Mouse (Mus musculus): ENCODE data around the gene Chil4. TPM values are rescaled to one million over a fixed set of nuclear protein-coding genes. Genes with fewer than 3 reads are reported as not detected.
"Not testable (repeated sequence)": the region's sequence is repeated elsewhere in the genome, so short reads cannot be mapped to it uniquely, and the experiment has no call there.

Chil4 gene
- not detected in 2 replicates for total RNA-seq (2014; fragmentation: Nextera tagmentation)
- 0.11 TPM in 1 of 2 replicates, not detected in the other for total RNA-seq (2017)
- polyA plus RNA-seq (2012) = not detected in 2 replicates

GRCm38 (mm10) chr3:106219407-106219806, at the start of gene Chil4:
Gene Chil4 (minus strand): TSS chr3:106219507.
- H3K4me3 ChIP-seq (ENCODE audit: low read depth, low read length) = no peak within 1 kb of the TSS
- no peaks in the 10 kb centered on the region for H3K36me3 ChIP-seq (replicated peaks)
- H3K27me3 ChIP-seq (ENCODE audit: insufficient read depth, low read length) = no peaks in the 10 kb centered on the region
- ATAC-seq (ENCODE audit: extremely low read depth, insufficient number of reproducible peaks, low FRiP score, poor library complexity, severe bottlenecking) (no peak), DNase-seq (ENCODE audit: low spot score) (no peak)
- no peak for TF ChIP-seq CTCF (IDR thresholded peaks at IDR 0.05; ENCODE audit: low read depth, low read length)
- no peak for TF ChIP-seq GATA2 (IDR thresholded peaks at IDR 0.05; ENCODE audit: borderline replicate concordance, low read depth, low read length)
- no peak for TF ChIP-seq GATA1 (IDR thresholded peaks at IDR 0.05; ENCODE audit: borderline replicate concordance, low read length)
- no peak for TF ChIP-seq TAL1 (conservative IDR thresholded peaks at IDR 0.05; ENCODE audit: low read depth, low read length)
- no peak for TF ChIP-seq POLR2AphosphoS5 (IDR thresholded peaks at IDR 0.05; ENCODE audit: insufficient replicate concordance, low read depth, low read length)
- H3K9me3 ChIP-seq (replicated peaks) = no peaks in the 10 kb centered on the region
- H3K4me1 ChIP-seq (ENCODE audit: insufficient read depth, low read depth, low read length) = no peaks in the 10 kb centered on the region

GRCm38 (mm10) chr3:106265854-106266253, 46.5 kb upstream of the Chil4 start:
- ATAC-seq (ENCODE audit: extremely low read depth, insufficient number of reproducible peaks, low FRiP score, poor library complexity, severe bottlenecking) (no peak), DNase-seq (ENCODE audit: low spot score) (no peak)
- Histone ChIP-seq H3K4me1 (ENCODE audit: insufficient read depth, low read depth, low read length) (no peaks in the 10 kb centered on the region), H3K36me3 (replicated peaks) (no peaks in the 10 kb centered on the region), H3K9me3 (replicated peaks) (no peaks in the 10 kb centered on the region), H3K4me3 (ENCODE audit: low read depth, low read length) (no peak overlapping the region), H3K27me3 (ENCODE audit: insufficient read depth, low read length) (no peaks in the 10 kb centered on the region)
- no peak for TF ChIP-seq CTCF (IDR thresholded peaks at IDR 0.05; ENCODE audit: low read depth, low read length)
- TF ChIP-seq TAL1 (conservative IDR thresholded peaks at IDR 0.05; ENCODE audit: low read depth, low read length) = no peak
- no peak for TF ChIP-seq GATA2 (IDR thresholded peaks at IDR 0.05; ENCODE audit: borderline replicate concordance, low read depth, low read length)
- TF ChIP-seq GATA1 (IDR thresholded peaks at IDR 0.05; ENCODE audit: borderline replicate concordance, low read length) = no peak
- TF ChIP-seq POLR2AphosphoS5 (IDR thresholded peaks at IDR 0.05; ENCODE audit: insufficient replicate concordance, low read depth, low read length) = no peak

GRCm38 (mm10) chr3:106264854-106265253, 45.5 kb upstream of the Chil4 start:
- H3K36me3 ChIP-seq (replicated peaks) = no peaks in the 10 kb centered on the region
- ATAC-seq (ENCODE audit: extremely low read depth, insufficient number of reproducible peaks, low FRiP score, poor library complexity, severe bottlenecking) = no peak

GRCm38 (mm10) chr3:106257076-106257475, 37.8 kb upstream of the Chil4 start:
- H3K4me3 ChIP-seq (ENCODE audit: low read depth, low read length); H3K9me3 ChIP-seq (replicated peaks); H3K36me3 ChIP-seq (replicated peaks); DNase-seq (ENCODE audit: low spot score); H3K4me1 ChIP-seq (ENCODE audit: insufficient read depth, low read depth, low read length); ATAC-seq (ENCODE audit: extremely low read depth, insufficient number of reproducible peaks, low FRiP score, poor library complexity, severe bottlenecking); H3K27me3 ChIP-seq (ENCODE audit: insufficient read depth, low read length): not testable (repeated sequence)

More at GRCm38 (mm10) chr3:106264854-106265253, 45.5 kb upstream of the Chil4 start:
- TF ChIP-seq POLR2AphosphoS5 (IDR thresholded peaks at IDR 0.05; ENCODE audit: insufficient replicate concordance, low read depth, low read length) = no peak
- TF ChIP-seq CTCF (IDR thresholded peaks at IDR 0.05; ENCODE audit: low read depth, low read length) = no peak
- no peak for TF ChIP-seq GATA2 (IDR thresholded peaks at IDR 0.05; ENCODE audit: borderline replicate concordance, low read depth, low read length)
- no peak for TF ChIP-seq GATA1 (IDR thresholded peaks at IDR 0.05; ENCODE audit: borderline replicate concordance, low read length)
- TF ChIP-seq TAL1 (conservative IDR thresholded peaks at IDR 0.05; ENCODE audit: low read depth, low read length) = no peak
- no peak for DNase-seq (ENCODE audit: low spot score)
- no peak overlapping the region for H3K4me3 ChIP-seq (ENCODE audit: low read depth, low read length)
- no peaks in the 10 kb centered on the region for H3K9me3 ChIP-seq (replicated peaks)
- no peaks in the 10 kb centered on the region for H3K27me3 ChIP-seq (ENCODE audit: insufficient read depth, low read length)
- no peaks in the 10 kb centered on the region for H3K4me1 ChIP-seq (ENCODE audit: insufficient read depth, low read depth, low read length)

DNA sequence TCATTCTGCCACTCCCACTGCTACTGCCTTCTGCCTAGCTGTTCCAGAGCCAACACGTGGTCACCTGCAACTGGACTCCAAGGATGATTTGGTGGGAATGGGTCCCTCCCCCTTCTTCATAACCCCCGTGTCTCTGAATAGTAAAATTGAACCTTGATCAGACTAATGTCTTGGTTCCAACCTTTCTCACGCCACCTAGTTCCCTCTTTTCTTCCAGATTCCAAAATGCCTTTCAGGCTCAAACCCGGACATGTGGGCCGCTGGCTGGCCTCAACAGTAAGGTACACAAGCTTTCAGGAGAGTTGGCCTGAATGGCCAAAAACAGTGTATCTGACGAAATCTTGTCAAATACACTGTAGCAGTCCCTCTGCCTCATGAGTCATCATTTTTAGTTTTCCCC, 33.4 kb upstream of the Chil4 start:
- H3K9me3 ChIP-seq (replicated peaks) = no peaks in the 10 kb centered on the region
- no peaks in the 10 kb centered on the region for H3K4me1 ChIP-seq (ENCODE audit: insufficient read depth, low read depth, low read length)
- H3K27me3 ChIP-seq (ENCODE audit: insufficient read depth, low read length) = no peaks in the 10 kb centered on the region
- no peak for DNase-seq (ENCODE audit: low spot score)
- H3K36me3 ChIP-seq (replicated peaks) = no peaks in the 10 kb centered on the region
- TF ChIP-seq POLR2AphosphoS5 (IDR thresholded peaks at IDR 0.05; ENCODE audit: insufficient replicate concordance, low read depth, low read length) (no peak), TAL1 (conservative IDR thresholded peaks at IDR 0.05; ENCODE audit: low read depth, low read length) (no peak), GATA2 (IDR thresholded peaks at IDR 0.05; ENCODE audit: borderline replicate concordance, low read depth, low read length) (no peak), GATA1 (IDR thresholded peaks at IDR 0.05; ENCODE audit: borderline replicate concordance, low read length) (no peak), CTCF (IDR thresholded peaks at IDR 0.05; ENCODE audit: low read depth, low read length) (no peak)
- ATAC-seq (ENCODE audit: extremely low read depth, insufficient number of reproducible peaks, low FRiP score, poor library complexity, severe bottlenecking) = no peak
- H3K4me3 ChIP-seq (ENCODE audit: low read depth, low read length) = no peak overlapping the region

DNA sequence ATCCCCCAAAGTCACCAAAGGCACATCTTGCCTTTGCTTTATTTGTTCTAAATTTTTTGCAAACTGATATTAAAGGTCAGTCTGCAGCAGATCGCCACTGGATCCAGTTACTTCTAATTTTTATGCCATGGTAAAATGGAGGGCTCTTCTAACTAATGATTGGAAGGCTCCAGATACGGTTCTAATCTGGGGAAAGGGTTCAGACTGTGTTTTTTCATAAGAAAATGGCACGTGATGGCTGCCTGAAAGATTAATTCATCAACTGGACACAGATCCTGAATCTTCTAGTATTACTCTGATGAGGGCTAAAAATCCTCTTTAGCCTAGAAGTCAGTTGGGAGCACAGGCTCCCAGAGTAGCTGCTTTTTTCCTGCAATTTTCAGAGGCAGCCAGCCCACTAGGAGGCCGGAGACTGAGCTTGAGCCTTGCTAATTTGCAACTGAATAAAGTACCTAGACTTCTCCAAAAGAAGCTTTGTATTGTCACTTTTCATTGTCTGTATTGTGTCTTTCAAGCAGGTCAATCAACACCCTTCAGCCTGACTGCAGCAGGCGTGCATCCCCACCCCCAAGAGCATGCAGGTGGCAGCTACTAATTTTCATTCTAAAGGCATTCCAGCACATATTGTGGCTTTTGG, 31.6 kb upstream of the Chil4 start:
- H3K4me3 ChIP-seq (ENCODE audit: low read depth, low read length); ATAC-seq (ENCODE audit: extremely low read depth, insufficient number of reproducible peaks, low FRiP score, poor library complexity, severe bottlenecking); H3K36me3 ChIP-seq (replicated peaks); H3K27me3 ChIP-seq (ENCODE audit: insufficient read depth, low read length); H3K4me1 ChIP-seq (ENCODE audit: insufficient read depth, low read depth, low read length); H3K9me3 ChIP-seq (replicated peaks); DNase-seq (ENCODE audit: low spot score): not testable (repeated sequence)

GRCm38 (mm10) chr3:106247369-106247768, 28.1 kb upstream of the Chil4 start:
- ATAC-seq (ENCODE audit: extremely low read depth, insufficient number of reproducible peaks, low FRiP score, poor library complexity, severe bottlenecking); H3K9me3 ChIP-seq (replicated peaks); H3K27me3 ChIP-seq (ENCODE audit: insufficient read depth, low read length); H3K36me3 ChIP-seq (replicated peaks); H3K4me3 ChIP-seq (ENCODE audit: low read depth, low read length); DNase-seq (ENCODE audit: low spot score); H3K4me1 ChIP-seq (ENCODE audit: insufficient read depth, low read depth, low read length): not testable (repeated sequence)

GRCm38 (mm10) chr3:106240210-106240609, 20.9 kb upstream of the Chil4 start:
- not testable (repeated sequence) for ATAC-seq (ENCODE audit: extremely low read depth, insufficient number of reproducible peaks, low FRiP score, poor library complexity, severe bottlenecking); H3K9me3 ChIP-seq (replicated peaks); H3K4me3 ChIP-seq (ENCODE audit: low read depth, low read length); H3K36me3 ChIP-seq (replicated peaks); H3K27me3 ChIP-seq (ENCODE audit: insufficient read depth, low read length); DNase-seq (ENCODE audit: low spot score); H3K4me1 ChIP-seq (ENCODE audit: insufficient read depth, low read depth, low read length)
